Mouse (Mus musculus) heart, embryonic 13.5 days (tissue): Measurements from ENCODE around the gene Hmgcl. TPM values are rescaled to one million over a fixed set of nuclear protein-coding genes. Genes with fewer than 3 reads are reported as not detected.
A peak's percentile ranks its signal among the peaks of the same experiment; 100 is the strongest.
"Not testable (repeated sequence)": the region's sequence is repeated elsewhere in the genome, so short reads cannot be mapped to it uniquely, and the experiment has no call there.

Source experiments
- ATAC-seq: fragments of 200-750 bp; cut with Nextera tagmentation; 2 replicates; pipeline ENCODE4 v1.8.0; 2017; ENCODE audit warnings: moderate TSS enrichment; ENCODE audit not compliant: insufficient number of reproducible peaks, low FRiP score, low TSS enrichment; ENCODE audit errors: extremely low read depth
- H3K27ac ChIP-seq: fragments of 300-500 bp; sonication (generic); replicated peaks from 2 replicates; pipeline ENCODE4 v1.5.1; 2015; ENCODE audit warnings: moderate library complexity, mild to moderate bottlenecking, inconsistent platforms
- H3K27me3 ChIP-seq: fragments of 300-500 bp; sonication (generic); replicated peaks from 2 replicates; pipeline ENCODE4 v1.6.1; 2015; ENCODE audit warnings: mild to moderate bottlenecking, inconsistent platforms
- H3K36me3 ChIP-seq: fragments of 300-500 bp; sonication (generic); 2 replicates; pipeline ENCODE4 v1.6.1; 2015; ENCODE audit warnings: mild to moderate bottlenecking, inconsistent platforms
- H3K4me1 ChIP-seq: fragments of 300-500 bp; sonication (generic); 2 replicates; pipeline ENCODE4 v1.6.1; 2015; ENCODE audit warnings: inconsistent platforms
- H3K4me2 ChIP-seq: fragments of 300-500 bp; sonication (generic); 2 replicates; pipeline ENCODE4 v1.6.1; 2015; ENCODE audit warnings: inconsistent platforms, mild to moderate bottlenecking, moderate library complexity
- H3K4me3 ChIP-seq: fragments of 300-500 bp; sonication (generic); 2 replicates; pipeline ENCODE4 v1.5.1; 2015; ENCODE audit warnings: moderate library complexity, mild to moderate bottlenecking, inconsistent platforms
- H3K9ac ChIP-seq: fragments of 300-500 bp; sonication (generic); 2 replicates; pipeline ENCODE4 v1.6.1; 2015; ENCODE audit warnings: inconsistent platforms, mild to moderate bottlenecking, moderate library complexity
- H3K9me3 ChIP-seq: fragments of 300-500 bp; sonication (generic); 2 replicates; pipeline ENCODE4 v1.6.1; 2016; ENCODE audit warnings: inconsistent platforms
- WGBS: fragments of 180-500 bp; shearing (Covaris S2); methylation state at CpG from one replicate; pipeline ENCODE4 v1.1.7; 2015; ENCODE audit warnings: mixed read lengths; 5-methylcytosine and 5-hydroxymethylcytosine counted together
- polyA plus RNA-seq: library from polyadenylated mRNA; unstranded; fragments of >200 nt; fragmentation: Nextera tagmentation; extraction: Ambion mirVana; gene quantifications from 2 replicates; pipeline ENCODE4 v1.2.1, GENCODE M21; 2015

Gene Hmgcl
- polyA plus RNA-seq, 1 experiment from 2014 or later, result 73.0 TPM

GRCm38 (mm10) chr4:135971805-135972555 lies 25.7 kb downstream of the Hmgcl start:
- Histone ChIP-seq H3K4me3 (peak overlapping the region; percentile 99), H3K27ac (peak overlapping the region; percentile 58), H3K27me3 (no peaks in the 10 kb centered on the region), H3K9ac (peak overlapping the region; percentile 95), H3K4me2 (peak overlapping the region; percentile 98), H3K4me1 (peaks cover 23% of the 10 kb centered on the region), H3K36me3 (peaks cover 68% of the 10 kb centered on the region), H3K9me3 (no peaks in the 10 kb centered on the region)
- WGBS, result under 1% methylated on average over 35 of the region's 35 CpGs
- ATAC-seq, result no peak; the same call in 1 of the 2 replicates

DNA sequence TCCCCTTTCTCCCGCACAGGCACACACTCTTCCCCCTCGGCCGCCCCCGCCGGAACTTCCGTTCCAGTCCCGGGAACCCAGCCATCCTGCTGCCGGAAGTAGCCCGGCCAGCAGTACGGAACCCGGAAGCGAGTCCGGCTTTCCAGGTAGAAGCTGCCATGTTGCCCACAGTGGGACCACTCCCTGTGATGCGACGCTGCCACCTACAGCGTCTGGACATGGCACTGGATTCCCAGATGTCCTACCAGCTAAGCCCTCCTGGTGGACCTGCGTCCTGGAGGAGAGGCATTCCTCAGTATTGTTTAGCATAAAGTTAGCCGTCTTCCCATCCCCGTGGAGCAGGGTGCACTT lies 26.3 kb downstream of the Hmgcl start, which contains the start of gene Lypla2:
Lypla2 (minus strand) TSS at position 71 of the 351 bp plus-strand sequence.
- Histone ChIP-seq H3K4me2 (peak within 1 kb of the TSS; percentile 98), H3K9ac (peak within 1 kb of the TSS; percentile 95), H3K27ac (peak within 1 kb of the TSS; percentile 58), H3K4me1 (peaks cover 23% of the 10 kb centered on the region), H3K36me3 (peaks cover 66% of the 10 kb centered on the region), H3K9me3 (no peaks in the 10 kb centered on the region), H3K4me3 (peak within 1 kb of the TSS; percentile 99), H3K27me3 (no peaks in the 10 kb centered on the region)
- 2% methylated on average over 19 of the region's 19 CpGs for WGBS
- no peak; the same call in 1 of the 2 replicates for ATAC-seq

DNA sequence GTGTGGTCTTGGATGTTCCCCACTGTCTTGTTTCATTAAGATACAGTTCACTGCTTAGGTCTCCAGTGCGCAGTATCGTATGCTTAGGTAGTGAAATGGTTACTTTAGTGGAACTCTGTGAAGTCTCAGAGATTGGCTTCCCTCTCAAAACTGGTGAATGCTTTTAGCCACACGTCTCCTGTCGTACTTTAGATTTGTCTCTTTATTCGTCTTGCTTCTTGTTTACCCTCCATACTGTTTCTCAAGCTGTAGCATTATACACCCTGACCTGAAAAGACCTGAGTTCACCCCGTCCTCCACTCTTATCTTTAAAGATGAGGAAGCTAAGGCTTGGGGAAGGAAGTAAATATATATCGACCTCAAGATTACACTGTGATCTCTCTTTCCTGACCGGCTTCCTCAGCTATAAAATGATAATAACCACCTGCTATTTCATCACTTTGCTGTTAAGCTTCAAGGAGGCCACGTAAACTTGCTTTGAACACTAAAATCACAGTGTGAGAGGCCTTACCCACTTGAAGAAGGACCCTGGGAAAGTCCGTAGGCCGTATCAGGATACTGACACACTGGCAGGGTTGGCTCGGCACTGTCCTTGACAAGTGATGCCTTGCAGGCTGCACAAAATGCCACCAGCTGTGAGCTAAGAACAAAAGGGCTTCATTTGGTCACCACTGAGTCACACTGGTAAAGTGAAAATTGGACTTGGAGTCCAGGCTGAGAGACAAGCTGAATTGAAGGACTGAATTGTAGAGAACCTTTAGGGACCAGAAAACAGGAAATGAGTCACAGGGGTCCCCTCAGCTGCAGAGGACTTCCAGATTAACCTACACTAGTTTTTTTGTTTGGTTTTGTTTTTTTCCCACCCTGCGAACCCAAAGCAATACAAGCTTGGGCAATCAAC lies 26.9 kb downstream of the Hmgcl start:
- peak overlapping the region; percentile 58 for H3K27ac ChIP-seq
- no peaks in the 10 kb centered on the region for H3K9me3 ChIP-seq
- peak overlapping the region; percentile 98 for H3K4me2 ChIP-seq
- peaks cover 64% of the 10 kb centered on the region for H3K36me3 ChIP-seq
- 50% methylated on average over 13 of the region's 13 CpGs for WGBS
- H3K27me3 ChIP-seq, result no peaks in the 10 kb centered on the region
- H3K4me1 ChIP-seq, result peaks cover 23% of the 10 kb centered on the region
- peak overlapping the region; percentile 99 for H3K4me3 ChIP-seq
- ATAC-seq, result no peak
- peak overlapping the region; percentile 95 for H3K9ac ChIP-seq

- Histone ChIP-seq H3K9ac (no peak overlapping the region), H3K4me3 (no peak overlapping the region), H3K9me3 (no peaks in the 10 kb centered on the region), H3K27me3 (no peaks in the 10 kb centered on the region), H3K4me1 (peaks cover 17% of the 10 kb centered on the region), H3K27ac (no peak overlapping the region), H3K4me2 (no peak overlapping the region), H3K36me3 (peaks cover 57% of the 10 kb centered on the region)
- 90% methylated on average over 12 of the region's 12 CpGs for WGBS
- no peak for ATAC-seq
These were observed 29.9 kb downstream of the Hmgcl start for GRCm38 (mm10) chr4:135976146-135976545.

DNA sequence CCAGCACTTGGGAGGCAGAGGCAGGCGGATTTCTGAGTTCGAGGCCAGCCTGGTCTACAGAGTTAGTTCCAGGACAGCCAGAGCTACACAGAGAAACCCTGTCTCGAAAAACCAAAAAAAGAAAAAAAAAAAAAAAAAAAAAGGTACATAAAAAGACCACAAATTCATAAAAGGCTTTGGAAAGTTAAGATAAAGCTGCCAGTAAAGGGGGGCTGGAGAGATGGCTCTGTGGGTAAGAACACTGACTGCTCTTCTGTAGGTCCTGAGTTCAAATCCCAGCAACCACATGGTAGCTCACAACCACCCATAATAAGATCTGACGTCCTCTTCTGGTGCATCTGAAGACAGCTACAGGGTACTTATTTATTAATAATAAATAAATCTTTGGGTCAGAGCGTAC lies 34.0 kb downstream of the Hmgcl start:
- H3K4me2 ChIP-seq, H3K9me3 ChIP-seq, H3K9ac ChIP-seq, H3K27ac ChIP-seq, ATAC-seq, H3K4me3 ChIP-seq, H3K27me3 ChIP-seq, H3K4me1 ChIP-seq: not testable (repeated sequence)
- 92% methylated on average over 5 of the region's 5 CpGs for WGBS
- H3K36me3 ChIP-seq, result peaks cover 86% of the 10 kb centered on the region

- H3K27ac ChIP-seq, result no peak overlapping the region
- no peak overlapping the region for H3K9ac ChIP-seq
- ATAC-seq, result no peak
- 77% methylated on average over 7 of the region's 7 CpGs for WGBS
- no peaks in the 10 kb centered on the region for H3K27me3 ChIP-seq
- no peaks in the 10 kb centered on the region for H3K9me3 ChIP-seq
- H3K4me1 ChIP-seq, result peaks cover 18% of the 10 kb centered on the region
- no peak overlapping the region for H3K4me2 ChIP-seq
- peaks cover 76% of the 10 kb centered on the region for H3K36me3 ChIP-seq
- no peak overlapping the region for H3K4me3 ChIP-seq
These were observed 35.3 kb downstream of the Hmgcl start for GRCm38 (mm10) chr4:135981524-135982063.

GRCm38 (mm10) chr4:135984556-135984955 lies 38.3 kb downstream of the Hmgcl start:
- H3K4me3 ChIP-seq, result peak overlapping the region; percentile 91
- H3K9me3 ChIP-seq, result no peaks in the 10 kb centered on the region
- H3K36me3 ChIP-seq, result peaks cover 53% of the 10 kb centered on the region
- H3K4me2 ChIP-seq, result peak overlapping the region; percentile 96
- peaks cover 24% of the 10 kb centered on the region for H3K4me1 ChIP-seq
- H3K27ac ChIP-seq, result peak overlapping the region; percentile 43
- peak overlapping the region; percentile 29; the same call in 1 of the 2 replicates for H3K9ac ChIP-seq
- ATAC-seq, result no peak
- H3K27me3 ChIP-seq, result no peaks in the 10 kb centered on the region
- 69% methylated on average over 5 of the region's 5 CpGs for WGBS

DNA sequence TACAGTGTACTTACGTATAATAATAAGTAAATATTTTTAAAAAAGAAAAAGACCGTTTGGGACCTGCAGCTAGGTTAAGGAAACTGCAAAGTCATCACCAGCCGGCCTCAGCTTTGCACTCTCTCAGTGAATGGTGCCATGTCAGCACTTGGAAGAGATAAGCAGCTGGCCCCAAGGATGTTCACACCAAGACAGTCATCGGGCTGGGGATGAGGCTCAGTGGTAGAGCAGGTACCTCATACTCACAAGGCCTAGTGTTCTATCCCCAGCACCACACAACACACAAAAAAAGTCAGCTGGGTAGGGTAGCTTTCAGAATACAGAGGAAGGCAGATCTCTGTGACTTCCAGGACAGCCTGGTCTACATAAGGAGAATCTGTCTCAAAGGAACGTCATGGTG lies 38.9 kb downstream of the Hmgcl start:
- peak overlapping the region; percentile 96 for H3K4me2 ChIP-seq
- H3K27me3 ChIP-seq, result no peaks in the 10 kb centered on the region
- peaks cover 24% of the 10 kb centered on the region for H3K4me1 ChIP-seq
- peak overlapping the region; percentile 43; the same call in 1 of the 2 replicates for H3K27ac ChIP-seq
- peak; percentile 37; the same call in 1 of the 2 replicates for ATAC-seq
- H3K9me3 ChIP-seq, result no peaks in the 10 kb centered on the region
- 75% methylated on average over 5 of the region's 5 CpGs for WGBS
- H3K4me3 ChIP-seq, result peak overlapping the region; percentile 91
- peaks cover 53% of the 10 kb centered on the region for H3K36me3 ChIP-seq
- H3K9ac ChIP-seq, result peak overlapping the region; percentile 98; the same call in 1 of the 2 replicates

DNA sequence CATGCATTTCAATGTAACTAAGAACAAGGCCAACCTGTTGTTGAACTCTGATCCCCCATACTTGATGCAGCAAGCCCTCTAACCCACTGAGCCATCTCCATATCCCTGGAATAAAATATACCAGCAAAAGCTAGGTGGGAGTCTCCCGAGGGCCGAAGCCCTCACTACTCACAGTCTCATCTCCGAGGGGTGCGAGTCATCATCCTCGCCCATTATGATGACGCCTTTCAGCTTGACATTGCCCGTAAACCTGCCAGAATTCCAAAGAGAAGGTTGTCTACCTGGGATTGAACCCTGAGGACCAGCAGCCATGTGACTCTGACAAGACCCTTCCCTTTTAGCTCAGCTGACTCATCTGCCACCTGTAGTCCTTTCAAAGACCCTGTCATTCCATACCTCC lies 39.5 kb downstream of the Hmgcl start:
- peaks cover 47% of the 10 kb centered on the region for H3K36me3 ChIP-seq
- no peaks in the 10 kb centered on the region for H3K27me3 ChIP-seq
- peaks cover 24% of the 10 kb centered on the region for H3K4me1 ChIP-seq
- H3K27ac ChIP-seq, result 0 out of 2 replicates have a peak overlapping the region, but pooled peaks have one; percentile 91
- peak overlapping the region; percentile 91 for H3K4me3 ChIP-seq
- H3K9ac ChIP-seq, result peak overlapping the region; percentile 98
- 88% methylated on average over 7 of the region's 7 CpGs for WGBS
- ATAC-seq, result no peak
- no peaks in the 10 kb centered on the region for H3K9me3 ChIP-seq
- H3K4me2 ChIP-seq, result peak overlapping the region; percentile 96

DNA sequence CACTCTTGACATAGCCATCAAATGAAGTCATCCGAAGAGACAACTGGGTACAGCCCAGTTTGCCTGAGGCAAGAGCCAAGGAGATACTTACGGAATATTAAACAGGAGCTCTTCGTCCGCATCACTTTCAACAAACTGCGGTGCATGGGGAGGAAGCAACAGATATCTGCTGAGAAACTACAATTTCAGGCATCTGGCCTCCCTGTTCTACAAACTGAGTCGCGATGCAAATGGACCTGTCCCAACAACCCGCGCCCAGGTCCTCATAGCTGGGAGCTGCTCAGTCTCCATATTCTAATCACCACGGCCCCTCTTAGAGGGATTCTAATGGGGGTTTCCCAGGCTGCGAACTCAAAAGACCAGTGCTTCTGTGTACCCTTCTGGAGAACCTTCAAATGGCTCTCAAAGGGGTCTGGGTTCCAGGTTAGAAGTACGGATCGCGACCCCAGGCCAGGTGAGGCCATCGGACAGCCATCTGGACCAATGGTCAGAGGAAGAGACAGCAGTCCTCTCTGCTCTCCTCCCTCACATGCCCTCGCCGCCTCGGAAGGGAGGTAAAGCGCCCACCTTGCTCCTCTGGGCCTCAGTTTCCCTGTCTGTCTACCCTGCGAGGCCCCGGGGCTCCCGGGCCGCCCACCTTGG lies 40.2 kb downstream of the Hmgcl start:
- H3K4me2 ChIP-seq, result peak overlapping the region; percentile 96
- H3K4me1 ChIP-seq, result peaks cover 24% of the 10 kb centered on the region
- peak overlapping the region; percentile 98 for H3K9ac ChIP-seq
- H3K36me3 ChIP-seq, result peaks cover 41% of the 10 kb centered on the region
- 0 out of 2 replicates have a peak, but pooled peaks cover under 1% of the 10 kb centered on the region for H3K9me3 ChIP-seq
- H3K27ac ChIP-seq, result peak overlapping the region; percentile 91
- 7% methylated on average over 23 of the region's 23 CpGs for WGBS
- H3K4me3 ChIP-seq, result peak overlapping the region; percentile 91
- no peaks in the 10 kb centered on the region for H3K27me3 ChIP-seq
- ATAC-seq, result no peak
